Mouse (Mus musculus): ENCODE results near the gene Snx18.

Gene Snx18

DNA sequence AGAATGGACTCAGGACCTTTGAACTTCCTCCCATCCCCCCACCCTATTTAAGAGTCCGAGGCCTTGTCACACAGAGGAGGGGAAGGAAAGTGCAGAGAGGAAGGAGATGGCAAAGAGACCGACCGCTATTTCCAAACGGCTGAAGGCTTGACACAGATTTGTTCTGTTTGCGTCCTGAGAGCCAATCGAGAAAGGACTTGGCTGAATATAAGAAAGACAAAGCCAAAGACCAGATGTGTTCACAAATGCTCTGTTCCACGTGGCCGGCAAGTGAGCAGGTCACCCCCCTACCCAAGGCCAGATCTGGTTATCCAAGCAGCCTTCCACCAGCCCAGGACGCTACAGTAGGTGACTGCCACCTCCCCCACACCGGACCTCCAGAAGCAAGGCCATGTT lies 2.8 kb downstream of the Snx18 start:
- peak; percentile 48 for DNase-seq

DNA sequence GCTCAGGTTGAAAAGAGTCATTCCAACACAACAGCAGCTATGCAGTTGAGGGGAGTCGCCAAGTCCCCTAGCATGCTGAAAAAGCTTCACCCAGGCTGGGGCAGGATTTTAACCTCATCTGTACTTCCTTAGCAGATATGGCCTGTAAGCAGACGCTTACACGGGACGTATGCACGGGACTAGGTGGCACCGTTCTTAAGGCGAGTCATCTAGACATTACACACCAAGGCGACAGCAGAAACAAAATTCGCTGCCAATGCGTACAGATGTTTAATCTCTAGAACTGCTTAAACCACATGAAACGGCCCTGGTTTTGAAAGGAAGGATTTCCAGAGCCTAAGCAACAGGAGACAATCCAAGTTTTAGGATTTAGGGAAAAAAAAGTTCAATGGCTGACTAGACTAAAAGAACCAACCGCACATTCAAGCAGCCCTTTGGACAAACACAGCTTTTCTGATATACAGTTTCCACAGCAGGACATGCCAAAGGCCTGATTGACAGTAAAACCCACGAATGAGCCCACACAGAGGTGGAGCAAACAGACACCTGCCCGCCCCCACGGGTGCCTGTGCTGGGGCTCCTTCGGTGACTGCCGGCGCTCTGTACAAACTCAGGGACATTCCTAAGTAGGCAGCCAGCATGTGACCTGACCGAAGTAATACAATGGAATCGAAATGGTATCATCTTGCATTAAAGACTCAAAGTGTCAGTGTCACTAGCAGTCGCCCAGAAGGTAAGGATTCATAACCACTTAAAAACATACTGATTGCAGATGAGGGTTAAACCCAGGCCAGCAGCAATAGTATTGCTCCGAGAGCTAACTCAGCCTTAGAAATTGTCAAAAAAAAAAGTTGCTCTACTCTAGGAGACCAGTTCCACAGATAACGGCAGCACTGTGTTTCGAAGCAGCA lies 3.5 kb downstream of the Snx18 start:
- peak; percentile 88 for DNase-seq

DNA sequence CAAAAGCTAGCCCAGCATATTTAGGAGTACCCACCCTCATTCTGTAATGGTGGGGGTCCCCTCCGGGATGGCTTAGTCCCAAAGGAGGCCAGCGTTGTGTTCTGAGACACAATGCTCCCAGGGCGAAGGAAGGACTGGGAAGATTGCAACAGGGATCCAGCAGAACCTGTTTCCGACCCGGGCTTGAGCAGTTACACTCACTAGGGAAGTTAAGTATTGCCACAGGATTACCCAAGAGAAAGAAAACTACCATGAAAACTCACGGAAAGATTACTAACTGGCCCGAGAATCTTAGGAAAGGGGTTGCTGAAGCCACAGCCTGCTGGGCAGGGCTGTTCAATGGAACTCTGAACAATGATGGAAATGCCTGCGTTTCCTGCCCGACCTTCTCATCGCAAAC lies 4.5 kb downstream of the Snx18 start:
- DNase-seq = peak; percentile 37

DNA sequence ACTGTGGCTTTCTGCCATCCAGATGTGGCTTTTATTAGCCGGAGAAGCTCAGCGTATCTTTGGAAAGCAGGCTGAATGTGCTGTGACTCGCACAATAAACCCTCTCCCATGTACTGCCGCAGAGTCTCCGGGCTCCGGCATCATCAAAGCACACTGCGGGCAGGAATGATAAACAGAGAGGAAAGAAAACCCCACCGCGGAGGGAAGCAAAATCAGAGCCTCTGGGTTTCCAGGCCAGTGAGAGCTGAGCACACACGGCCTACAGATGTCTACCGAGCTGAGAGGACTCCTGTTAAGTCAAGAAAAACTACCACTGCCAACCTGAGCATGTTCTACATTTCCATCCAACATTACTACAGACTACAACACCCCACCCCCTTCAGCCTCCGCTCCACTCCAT lies 5.0 kb downstream of the Snx18 start:
- peak; percentile 28 for DNase-seq

DNA sequence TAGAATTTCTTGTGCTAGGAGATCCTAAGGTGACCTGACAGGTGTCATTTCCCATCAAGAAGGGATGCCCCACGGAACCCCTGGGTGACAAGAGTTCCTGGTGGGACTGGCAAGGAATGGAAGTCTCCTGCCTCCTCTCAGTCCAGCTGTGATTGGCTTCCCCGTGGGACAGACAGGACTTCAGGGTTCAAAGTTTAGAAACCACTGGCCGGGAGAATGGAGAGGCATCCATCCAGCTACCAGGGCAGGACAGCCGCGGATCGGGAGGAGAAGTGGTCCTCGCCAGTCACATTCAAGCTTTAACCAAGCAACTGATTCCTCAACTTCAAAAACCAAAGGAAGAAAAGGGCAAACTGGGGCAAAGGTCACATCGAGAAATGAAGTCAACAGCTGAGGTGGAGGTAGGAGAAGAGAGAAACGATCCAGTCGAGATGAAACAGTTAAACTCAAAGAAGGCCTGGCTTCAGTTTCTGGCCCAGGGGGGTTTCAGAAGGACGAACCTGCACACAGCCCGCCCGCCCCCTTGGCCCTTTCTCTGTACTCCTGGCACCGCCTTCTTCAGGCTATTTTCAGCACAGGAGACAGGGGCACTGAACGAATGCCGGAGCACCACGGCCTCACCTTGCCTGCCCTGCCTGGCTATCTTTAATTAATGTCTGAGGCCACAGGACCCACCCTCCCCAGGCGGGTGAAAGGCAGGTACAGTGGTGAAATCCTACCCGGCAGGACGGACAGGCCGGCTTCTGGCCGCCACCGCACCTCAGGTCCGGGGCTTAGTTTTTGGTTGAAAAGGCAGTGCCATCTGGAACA lies 6.0 kb downstream of the Snx18 start:
- peak; percentile 16 for DNase-seq

DNA sequence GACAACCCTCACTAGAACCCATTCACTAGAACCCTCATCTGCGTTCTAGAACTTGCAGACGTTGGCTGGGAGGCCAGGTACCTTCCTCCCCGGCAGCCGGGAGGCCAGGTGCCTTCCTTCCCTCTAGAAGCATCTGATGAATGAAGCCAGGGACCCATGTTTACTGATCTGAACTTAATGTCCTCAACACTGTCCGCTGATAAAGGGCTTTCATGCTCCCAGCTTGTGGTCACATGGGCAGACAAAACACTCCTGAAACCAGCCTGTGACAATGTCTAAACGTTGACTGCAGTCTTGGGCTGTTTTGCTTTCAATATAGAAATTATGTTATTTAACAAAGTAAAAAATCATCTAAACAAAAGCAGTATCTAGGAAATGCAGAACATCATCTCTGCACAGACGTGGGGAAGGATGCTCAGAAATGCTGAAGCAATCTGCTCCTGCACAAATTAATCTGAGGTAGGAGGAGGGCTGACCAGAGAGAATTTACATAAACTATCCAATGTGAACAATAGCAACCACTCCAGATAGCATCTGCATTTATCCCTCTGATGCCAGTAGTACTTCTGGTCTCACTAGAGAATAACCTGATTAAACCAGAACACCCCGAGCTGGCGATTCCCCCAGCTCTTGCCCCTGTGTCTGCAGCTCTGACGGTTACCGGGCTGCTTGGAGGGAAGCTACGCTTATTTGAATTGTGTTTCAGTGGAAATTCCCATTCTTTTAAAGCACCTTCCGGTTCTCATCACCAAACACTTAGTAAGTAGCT lies 7.4 kb downstream of the Snx18 start:
- DNase-seq = peak; percentile 3

DNA sequence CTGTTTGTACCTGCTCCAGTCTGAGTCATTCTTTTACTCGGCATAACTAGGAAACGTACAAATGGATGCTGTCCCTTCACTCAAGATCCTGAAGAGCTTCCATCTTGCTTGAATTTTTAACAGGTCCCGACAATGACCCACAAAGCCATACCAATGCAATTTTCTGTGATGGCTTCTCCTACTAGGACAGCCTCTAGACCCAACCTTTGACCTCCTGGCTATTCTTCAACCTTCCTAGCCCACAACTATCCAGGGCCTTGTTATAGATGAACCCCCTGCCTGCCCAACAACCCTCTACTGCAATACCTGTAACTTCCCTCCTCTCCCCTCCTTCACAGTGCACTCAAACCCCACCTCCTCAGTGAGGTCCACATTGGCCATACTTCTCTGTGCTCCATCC lies 8.9 kb downstream of the Snx18 start:
- no peak for DNase-seq

DNA sequence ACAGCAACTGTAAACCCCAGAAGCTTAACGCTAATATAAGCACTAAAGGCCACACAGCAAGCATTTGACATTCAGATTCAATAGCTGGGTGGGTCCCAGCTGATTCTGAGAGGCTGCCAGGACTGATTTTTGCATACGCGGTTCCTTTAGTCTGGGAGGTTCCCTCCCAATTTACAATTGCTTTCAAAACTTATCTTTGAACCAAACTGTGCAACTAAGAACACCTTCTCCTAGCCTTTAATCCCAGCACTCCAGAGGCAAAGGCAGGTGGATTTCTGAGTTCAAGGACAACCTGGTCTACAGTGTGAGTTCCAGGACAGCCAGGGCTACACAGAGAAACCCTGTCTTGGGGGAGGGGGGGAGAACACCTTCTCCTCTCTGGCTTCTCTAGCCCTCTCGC lies 10.5 kb downstream of the Snx18 start:
- DNase-seq = no peak

DNA sequence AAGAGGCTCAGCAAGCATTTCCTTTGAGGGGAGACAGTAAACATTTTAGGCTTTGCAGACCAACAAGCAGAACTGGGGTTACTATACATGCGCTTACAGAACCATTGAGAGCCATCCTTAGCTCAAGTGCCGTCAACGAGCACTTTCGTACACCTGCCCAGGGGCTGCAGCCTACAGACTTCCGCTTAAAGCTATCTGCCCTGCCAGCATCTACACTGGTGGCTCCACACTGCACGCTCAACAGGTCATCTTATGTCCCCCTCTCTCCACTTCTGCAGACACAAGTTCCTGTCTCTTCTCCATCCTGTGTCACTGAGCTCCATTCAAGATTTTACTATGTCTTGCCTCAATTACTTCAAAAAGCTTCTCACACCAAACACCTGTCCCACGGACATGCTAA lies 11.0 kb downstream of the Snx18 start:
- DNase-seq = no peak

DNA sequence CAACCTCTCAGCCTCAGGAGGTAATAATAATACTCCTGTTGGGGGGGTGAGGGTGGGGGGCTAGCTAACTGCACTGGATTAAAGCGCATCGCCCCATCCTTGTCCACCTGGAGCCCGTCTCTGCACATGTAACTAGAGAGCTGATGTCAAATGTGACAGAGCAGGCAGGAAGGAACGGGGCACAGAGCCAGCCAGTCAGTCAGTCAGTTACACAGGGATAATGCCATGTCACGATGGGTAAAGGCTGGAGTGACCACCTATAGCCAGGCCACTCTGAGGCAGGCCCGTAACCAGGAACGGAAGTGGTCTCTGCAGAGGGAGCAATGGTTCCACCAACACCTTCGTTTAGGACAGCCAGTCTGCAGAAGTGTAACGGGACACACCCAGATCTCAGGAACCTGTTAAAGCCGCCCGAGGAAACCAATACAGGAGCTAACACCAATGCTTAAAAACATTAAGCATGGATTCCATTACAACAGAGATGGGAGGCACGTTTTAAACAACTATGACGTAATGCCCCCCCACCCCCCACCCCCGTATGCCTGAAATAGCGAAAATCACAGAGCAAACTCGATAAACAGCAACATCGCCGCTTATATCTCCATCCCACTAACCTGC lies 11.5 kb downstream of the Snx18 start:
- no peak for DNase-seq

DNA sequence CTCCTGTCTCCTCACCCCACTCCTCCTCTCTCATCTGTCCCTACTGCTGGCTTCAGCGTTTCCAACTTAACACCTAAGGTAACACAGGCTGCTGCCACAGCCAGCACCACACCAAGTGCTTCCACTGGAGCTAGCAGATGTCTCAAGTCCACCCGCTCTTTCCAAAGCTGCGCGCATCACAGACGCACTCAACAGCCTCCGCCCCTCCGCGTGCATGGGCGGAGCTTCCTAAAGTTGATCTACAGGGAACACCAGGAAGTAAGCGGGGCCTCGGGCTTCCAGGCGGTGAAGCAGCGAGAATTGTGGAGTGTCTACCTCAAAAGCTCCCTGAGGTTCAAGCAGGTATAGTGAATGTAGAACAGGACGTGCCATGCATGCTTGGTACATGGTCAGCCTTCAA lies 12.2 kb downstream of the Snx18 start:
- peak; percentile 32 for DNase-seq

DNA sequence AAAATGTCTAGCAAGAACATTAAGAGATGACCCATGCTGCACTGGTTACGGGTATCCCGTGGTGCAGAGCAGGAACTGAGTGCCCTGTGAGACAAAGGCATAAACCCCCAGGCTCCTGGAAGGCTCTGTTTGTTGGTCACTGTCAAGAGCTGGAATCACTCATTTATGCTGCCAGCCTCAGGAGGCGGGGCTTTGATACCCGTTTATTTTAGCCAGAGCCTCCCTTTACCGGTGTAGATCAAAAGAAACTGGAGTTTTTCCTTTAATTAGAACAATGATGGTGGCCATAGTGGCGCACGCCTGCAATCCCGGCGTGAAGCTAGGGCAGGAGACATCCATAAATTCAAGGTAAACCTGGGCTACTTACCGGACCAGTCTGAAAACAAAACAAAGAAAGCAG lies 12.7 kb downstream of the Snx18 start:
- no peak for DNase-seq

DNA sequence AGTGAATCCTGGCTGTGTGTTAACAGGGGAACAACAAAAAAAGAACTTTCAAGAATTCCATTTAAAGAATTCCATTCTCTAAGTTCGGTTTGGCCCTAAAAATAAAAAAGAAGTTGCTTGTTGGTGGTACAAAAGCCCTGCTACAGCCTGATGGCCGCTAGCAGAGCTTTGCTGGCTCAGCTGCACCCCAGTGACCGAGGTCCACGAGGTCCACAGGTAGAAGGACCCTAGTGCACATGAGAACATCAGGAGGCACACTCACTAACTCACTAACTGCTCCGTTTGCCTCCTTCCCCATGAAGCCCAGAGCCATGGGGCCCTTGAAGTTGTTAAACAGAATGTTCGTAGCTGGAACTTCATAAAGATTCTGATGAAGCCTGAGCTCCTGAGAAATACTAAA lies 14.0 kb downstream of the Snx18 start:
- DNase-seq = no peak

DNA sequence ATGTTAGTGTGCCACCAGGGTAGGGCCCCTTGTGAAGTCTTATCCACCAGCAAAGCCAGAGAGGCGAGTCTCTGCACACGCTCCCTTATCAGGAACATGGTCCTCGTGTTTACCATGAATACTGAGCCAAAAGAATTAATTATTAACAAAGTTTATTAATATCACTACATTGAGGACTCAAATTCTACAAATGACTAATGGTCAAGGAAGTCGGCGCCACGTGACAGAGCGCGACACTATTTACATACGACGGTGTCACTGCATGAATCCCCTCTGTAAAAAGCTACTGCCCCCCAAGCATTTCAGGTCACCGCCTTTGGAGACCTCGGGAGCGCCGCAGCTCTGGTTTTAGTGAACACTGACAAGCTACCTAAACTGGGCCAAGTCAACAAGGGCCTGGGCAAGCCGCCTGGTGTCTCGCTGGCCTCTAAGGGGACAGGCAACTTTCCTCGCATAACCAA lies 15.5 kb downstream of the Snx18 start:
- peak; percentile 21 for DNase-seq

DNA sequence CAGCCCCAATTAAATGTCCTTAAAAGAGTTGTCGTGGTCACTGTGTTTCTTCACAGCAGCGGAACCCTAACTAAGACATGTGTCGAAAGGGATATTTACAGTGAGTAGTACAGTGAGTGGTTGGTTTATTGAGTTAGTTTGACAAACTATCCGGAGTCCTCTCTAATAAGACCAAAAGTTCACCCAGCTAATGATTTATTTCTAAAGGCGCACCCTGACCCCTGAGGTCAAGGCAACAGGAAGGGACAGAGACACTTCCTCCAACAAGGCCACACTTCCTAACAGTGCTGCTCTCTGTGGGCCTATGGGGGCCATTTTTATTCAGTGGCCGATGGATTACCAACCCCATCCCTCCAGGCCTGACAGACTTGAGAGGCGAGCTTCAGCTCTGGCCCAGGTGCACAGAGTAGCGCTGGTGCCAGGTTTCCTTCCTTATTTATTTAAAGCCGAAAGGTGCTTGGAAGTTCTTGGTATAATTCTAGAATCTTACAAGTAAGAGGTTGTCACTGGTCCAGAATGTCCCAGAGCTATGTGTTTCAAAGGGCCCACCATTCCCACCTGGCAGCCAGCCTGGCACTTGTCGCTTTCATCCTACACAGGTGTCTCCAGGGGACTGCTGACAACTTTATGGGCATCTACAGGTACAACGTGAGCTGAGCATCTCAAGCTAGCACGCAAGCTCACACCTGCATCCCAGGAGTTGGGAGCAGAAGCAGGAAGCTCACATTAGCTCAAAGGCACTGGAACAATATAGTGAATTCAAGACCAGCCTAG lies 16.3 kb downstream of the Snx18 start:
- DNase-seq = no peak

DNA sequence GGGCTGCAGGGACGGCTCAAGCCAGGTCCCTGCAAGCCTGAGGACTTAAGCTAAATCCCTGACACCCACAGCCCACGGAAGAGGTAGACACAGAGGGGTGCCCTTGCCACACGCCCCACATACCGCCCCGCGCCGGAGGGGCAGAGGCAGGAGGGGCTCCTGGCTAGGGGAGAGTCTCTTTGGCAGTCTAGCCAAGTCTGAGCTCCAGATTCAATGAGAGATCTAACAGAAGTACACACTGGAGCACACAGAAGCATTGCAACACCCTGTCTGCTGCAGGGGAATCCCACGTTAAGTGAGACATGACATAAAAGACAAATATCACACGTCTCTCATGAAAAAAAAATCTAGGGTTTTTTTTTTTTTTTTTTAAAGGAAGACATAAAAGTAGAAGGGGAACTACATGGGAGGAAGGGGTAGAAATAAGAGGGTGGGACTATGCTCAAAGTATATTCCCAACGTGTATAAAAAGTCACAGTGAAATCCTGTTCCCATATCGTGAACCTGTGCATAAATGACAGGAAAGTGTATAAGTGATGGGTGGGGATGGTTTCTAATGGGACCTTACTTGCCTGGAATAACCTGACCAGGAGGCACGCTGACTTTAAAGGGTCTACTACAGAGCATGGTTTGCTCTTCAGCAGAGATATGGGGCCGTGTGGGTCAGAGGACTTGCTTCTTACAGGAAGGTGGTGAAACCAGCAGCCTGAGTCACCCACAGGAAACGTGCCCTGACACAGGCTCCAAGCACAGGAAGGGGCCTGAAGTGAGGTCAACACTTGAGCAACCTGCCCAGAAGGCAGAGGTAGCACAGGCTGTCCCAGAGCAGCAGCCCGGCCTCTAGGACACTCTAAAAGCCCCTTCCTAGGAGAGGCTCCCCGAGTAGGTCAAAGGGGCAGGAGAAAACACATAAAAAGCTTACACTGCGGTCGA lies 17.6 kb downstream of the Snx18 start:
- DNase-seq = no peak

DNA sequence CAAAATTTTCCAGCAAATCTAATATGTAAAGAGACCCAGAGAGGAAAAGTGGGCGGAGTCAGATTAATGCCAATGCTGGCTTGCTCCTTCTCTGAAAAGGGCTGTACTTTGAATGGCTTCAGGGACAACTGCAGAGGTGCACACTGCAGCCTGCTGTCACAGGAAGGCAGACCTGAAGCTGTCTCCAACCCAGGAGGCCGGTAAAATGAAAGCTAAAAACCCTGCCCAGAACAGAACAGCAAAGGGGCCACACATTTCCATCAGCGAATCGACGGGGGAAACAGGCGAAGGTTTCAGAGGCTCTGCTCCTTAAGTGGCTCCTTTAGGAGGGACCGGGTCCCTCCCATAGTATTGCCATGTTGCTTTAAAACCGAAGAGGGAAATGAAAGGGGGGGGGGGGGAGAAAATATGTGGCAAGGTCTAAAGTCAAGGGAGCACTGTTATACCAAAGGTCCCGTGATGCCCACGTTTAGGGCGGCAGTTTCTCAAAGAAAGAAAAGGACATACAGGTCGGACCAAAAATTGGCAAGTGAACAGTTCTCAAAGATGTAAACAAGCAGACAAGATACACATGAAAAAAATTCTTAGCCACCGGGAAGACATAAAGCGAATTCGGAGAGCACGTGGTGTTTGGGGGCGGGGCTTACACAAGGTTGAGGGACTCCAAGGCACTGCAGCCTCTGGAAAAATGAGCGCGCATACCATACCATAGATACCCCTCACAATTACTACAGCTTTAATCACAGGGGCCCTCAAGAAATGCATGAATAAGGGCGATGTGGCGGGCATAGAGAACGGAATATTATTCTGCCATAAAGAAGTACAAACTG lies 18.4 kb downstream of the Snx18 start:
- DNase-seq = no peak

DNA sequence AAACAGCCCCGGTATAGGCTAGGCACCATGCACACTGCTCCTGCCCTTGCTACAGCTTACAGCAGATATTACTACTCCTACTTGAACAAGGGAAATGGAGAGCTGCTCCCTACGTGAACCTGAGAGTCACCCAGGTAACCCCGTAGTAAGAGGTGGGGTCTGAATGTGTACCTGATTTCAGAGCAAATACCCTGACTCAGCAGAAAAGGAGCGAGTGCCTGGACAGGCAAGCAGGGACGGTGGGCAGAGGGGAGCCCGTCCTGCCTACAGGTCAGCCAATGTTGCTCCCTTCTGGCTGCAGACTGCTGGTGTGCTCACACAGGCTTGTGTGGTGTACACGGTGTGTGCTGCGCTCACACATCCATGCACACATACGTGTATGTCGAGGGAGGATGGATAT lies 20.7 kb downstream of the Snx18 start:
- no peak for DNase-seq

DNA sequence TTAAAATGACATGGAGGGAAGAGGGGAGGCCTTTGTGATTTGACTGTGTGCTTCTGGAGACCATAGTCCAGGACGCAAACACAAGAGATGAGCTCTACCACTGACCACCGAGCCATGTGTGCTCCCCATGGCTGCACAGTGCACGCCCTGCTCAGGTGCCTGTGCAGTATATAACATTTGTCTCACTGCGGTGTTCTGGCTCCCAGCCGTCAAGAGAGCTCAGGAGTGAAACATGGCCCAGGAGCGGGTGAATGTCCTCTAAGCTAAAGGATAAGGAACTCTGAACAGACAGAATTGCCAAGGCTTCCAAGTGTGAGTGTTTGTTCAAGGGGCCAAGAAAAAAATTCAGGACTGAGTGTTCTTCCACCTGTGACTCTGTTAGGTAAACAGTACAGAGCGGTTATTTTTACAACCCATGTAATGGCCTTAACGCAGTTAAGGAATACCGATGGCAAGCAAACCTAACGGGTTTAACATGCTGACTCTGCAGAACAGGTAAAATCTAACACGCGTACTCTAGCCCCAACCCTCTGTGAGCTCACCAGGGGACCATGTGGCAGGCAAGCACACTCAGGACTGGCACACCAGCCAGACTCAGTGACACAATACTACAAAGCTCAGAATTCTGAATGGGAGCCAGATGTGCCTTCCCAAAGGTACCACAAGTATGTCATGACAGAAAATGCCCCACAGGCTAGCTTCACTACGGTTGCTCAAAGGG lies 21.4 kb downstream of the Snx18 start:
- DNase-seq = no peak
